Mouse (Mus musculus): ENCODE results near the gene Inhbb. TPM values are rescaled to one million over a fixed set of nuclear protein-coding genes. Genes with fewer than 3 reads are reported as not detected.

Gene Inhbb
- 466 TPM for polyA plus RNA-seq (2014; fragmentation: Illumina TruSeq; extraction: RNeasy Lipid Tissue Mini Kit (QIAGEN cat#74804))

GRCm38 (mm10) chr1:119421576-119422421 is at the start of gene Inhbb:
Gene Inhbb, minus strand, starts transcription at chr1:119422248.

Other genes with a start within 250 kb of the Inhbb start
- gene Ralb, start 82.5 kb upstream of the Inhbb start, polyA plus RNA-seq (2014; fragmentation: Illumina TruSeq; extraction: RNeasy Lipid Tissue Mini Kit (QIAGEN cat#74804)): 17.2 TPM
- gene Tmem185b, start 103.9 kb upstream of the Inhbb start, polyA plus RNA-seq (2014; fragmentation: Illumina TruSeq; extraction: RNeasy Lipid Tissue Mini Kit (QIAGEN cat#74804)): 29.2 TPM
- 47.1 TPM for gene Epb41l5, start 226.8 kb upstream of the Inhbb start, polyA plus RNA-seq (2014; fragmentation: Illumina TruSeq; extraction: RNeasy Lipid Tissue Mini Kit (QIAGEN cat#74804))